Mouse (Mus musculus) hindbrain, embryonic 13.5 days (tissue): ENCODE results near the gene Cped1. TPM values are rescaled to one million over a fixed set of nuclear protein-coding genes. Genes with fewer than 3 reads are reported as not detected.
A peak's percentile ranks its signal among the peaks of the same experiment; 100 is the strongest.

Experiments used
- ATAC-seq: fragments of 200-750 bp; cut with Nextera tagmentation; 2 replicates; pipeline ENCODE4 v1.8.0; 2017; ENCODE audit warnings: moderate TSS enrichment; ENCODE audit not compliant: low FRiP score
- H3K27ac ChIP-seq: fragments of 300-500 bp; sonication (generic); 2 replicates; pipeline ENCODE4 v1.5.1; 2015; ENCODE audit warnings: inconsistent platforms, mild to moderate bottlenecking, moderate library complexity
- H3K27me3 ChIP-seq: fragments of 300-500 bp; sonication (generic); 2 replicates; pipeline ENCODE4 v1.6.1; 2015; ENCODE audit warnings: mild to moderate bottlenecking, inconsistent platforms
- H3K36me3 ChIP-seq: fragments of 300-500 bp; sonication (generic); 2 replicates; pipeline ENCODE4 v1.6.1; 2015; ENCODE audit warnings: mild to moderate bottlenecking, inconsistent platforms
- H3K4me1 ChIP-seq: fragments of 300-500 bp; sonication (generic); replicated peaks from 2 replicates; pipeline ENCODE4 v1.6.1; 2015; ENCODE audit warnings: inconsistent platforms
- H3K4me2 ChIP-seq: fragments of 300-500 bp; sonication (generic); 2 replicates; pipeline ENCODE4 v1.6.1; 2015; ENCODE audit warnings: inconsistent platforms, mild to moderate bottlenecking, moderate library complexity
- H3K4me3 ChIP-seq: fragments of 300-500 bp; sonication (generic); 2 replicates; pipeline ENCODE4 v1.5.1; 2015; ENCODE audit warnings: mild to moderate bottlenecking, inconsistent platforms
- H3K9ac ChIP-seq: fragments of 300-500 bp; sonication (generic); 2 replicates; pipeline ENCODE4 v1.6.1; 2015; ENCODE audit warnings: mild to moderate bottlenecking, inconsistent platforms
- H3K9me3 ChIP-seq: fragments of 300-500 bp; sonication (generic); 2 replicates; pipeline ENCODE4 v1.6.1; 2016; ENCODE audit warnings: inconsistent platforms
- WGBS: fragments of 180-500 bp; shearing (Covaris S2); methylation state at CpG from one replicate; pipeline ENCODE4 v1.1.7; 2015; 5-methylcytosine and 5-hydroxymethylcytosine counted together
- polyA plus RNA-seq: library from polyadenylated mRNA; unstranded; fragments of >200 nt; fragmentation: Nextera tagmentation; extraction: Ambion mirVana; gene quantifications from 2 replicates; pipeline ENCODE4 v1.2.1, GENCODE M21; 2015

The Cped1 gene
- polyA plus RNA-seq, 1 experiment from 2014 or later: 4.3 TPM

GRCm38 (mm10) chr6:22002521-22003199 lies 16.9 kb downstream of the Cped1 start:
- Histone ChIP-seq H3K36me3 (no peaks in the 10 kb centered on the region), H3K27ac (no peak overlapping the region), H3K27me3 (0 out of 2 replicates have a peak, but pooled peaks cover 4% of the 10 kb centered on the region), H3K9me3 (no peaks in the 10 kb centered on the region), H3K4me2 (peak overlapping the region; percentile 11; the same call in 1 of the 2 replicates), H3K4me3 (no peak overlapping the region), H3K9ac (no peak overlapping the region), H3K4me1 (no peaks in the 10 kb centered on the region)
- WGBS: 49% methylated on average over 17 of the region's 17 CpGs
- ATAC-seq: no peak

GRCm38 (mm10) chr6:22003200-22003587 lies 17.5 kb downstream of the Cped1 start:
- Histone ChIP-seq H3K9me3 (no peaks in the 10 kb centered on the region), H3K4me2 (peak overlapping the region; percentile 11; the same call in 1 of the 2 replicates), H3K4me1 (no peaks in the 10 kb centered on the region), H3K36me3 (no peaks in the 10 kb centered on the region), H3K4me3 (no peak overlapping the region), H3K9ac (no peak overlapping the region), H3K27ac (no peak overlapping the region), H3K27me3 (0 out of 2 replicates have a peak, but pooled peaks cover 4% of the 10 kb centered on the region)
- no peak for ATAC-seq
- WGBS: 6% methylated on average over 6 of the region's 6 CpGs

DNA sequence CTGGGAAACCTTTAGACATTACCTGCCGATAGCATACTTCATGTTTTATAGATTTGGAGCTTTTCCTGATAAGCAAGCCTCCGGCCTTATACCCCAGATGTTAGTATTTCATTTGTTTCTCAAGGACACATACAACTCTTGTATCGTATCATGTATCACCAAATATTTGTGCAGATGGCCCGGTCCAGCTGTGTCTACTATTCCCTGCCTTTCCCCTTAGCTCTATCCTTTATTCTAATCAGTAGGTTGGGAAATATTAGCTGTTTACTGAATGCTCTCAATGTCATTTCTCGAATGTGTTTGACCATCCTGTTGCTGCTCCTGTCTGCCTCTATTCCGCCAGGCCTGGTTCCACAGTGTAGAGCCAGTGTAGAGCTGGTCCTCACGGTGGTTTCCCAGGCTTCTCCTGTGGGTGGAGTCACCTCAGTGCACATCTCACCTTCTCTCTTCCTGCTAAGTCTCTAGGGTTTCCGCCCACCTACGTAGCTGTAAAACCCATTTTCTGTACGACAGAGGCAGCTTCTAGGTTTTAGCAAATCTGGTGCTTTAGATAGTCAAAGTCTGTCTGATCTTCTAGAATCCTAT lies 18.3 kb downstream of the Cped1 start:
- no peak for ATAC-seq
- H3K27me3 ChIP-seq: 0 out of 2 replicates have a peak, but pooled peaks cover 4% of the 10 kb centered on the region
- H3K4me1 ChIP-seq: no peaks in the 10 kb centered on the region
- H3K36me3 ChIP-seq: no peaks in the 10 kb centered on the region
- no peak overlapping the region for H3K4me3 ChIP-seq
- H3K27ac ChIP-seq: no peak overlapping the region
- no peak overlapping the region for H3K4me2 ChIP-seq
- H3K9ac ChIP-seq: no peak overlapping the region
- 81% methylated on average over 10 of the region's 10 CpGs for WGBS
- no peaks in the 10 kb centered on the region for H3K9me3 ChIP-seq

- no peak overlapping the region for H3K4me3 ChIP-seq
- H3K9ac ChIP-seq: no peak overlapping the region
- H3K36me3 ChIP-seq: no peaks in the 10 kb centered on the region
- WGBS: 96% methylated on average over 7 of the region's 7 CpGs
- no peak overlapping the region for H3K27ac ChIP-seq
- H3K27me3 ChIP-seq: 0 out of 2 replicates have a peak, but pooled peaks cover 4% of the 10 kb centered on the region
- H3K4me1 ChIP-seq: no peaks in the 10 kb centered on the region
- H3K4me2 ChIP-seq: no peak overlapping the region
- no peak for ATAC-seq
- no peaks in the 10 kb centered on the region for H3K9me3 ChIP-seq
These were observed 22.6 kb downstream of the Cped1 start for GRCm38 (mm10) chr6:22008346-22008745.

DNA sequence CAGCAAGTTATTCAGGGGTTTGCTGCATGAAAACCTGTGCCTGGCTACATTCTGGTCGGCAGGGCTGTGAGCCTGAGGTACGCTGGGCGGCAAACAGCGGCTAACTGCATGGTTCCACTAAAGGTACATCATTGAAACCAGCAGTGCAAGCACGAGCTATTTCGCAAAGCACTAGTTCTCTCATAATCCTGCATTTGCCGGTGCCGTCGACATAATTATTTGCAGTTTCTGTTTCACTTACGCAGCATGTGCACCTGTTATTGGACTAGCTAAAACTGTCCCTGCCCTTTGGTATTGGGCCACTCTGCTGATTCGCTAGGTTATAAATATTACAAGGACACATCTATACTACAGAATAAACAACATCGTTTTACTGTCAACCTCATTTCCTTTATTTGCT lies 24.5 kb downstream of the Cped1 start:
- no peak for ATAC-seq
- Histone ChIP-seq H3K36me3 (no peaks in the 10 kb centered on the region), H3K9ac (no peak overlapping the region), H3K4me2 (no peak overlapping the region), H3K27me3 (no peaks in the 10 kb centered on the region), H3K4me1 (no peaks in the 10 kb centered on the region), H3K27ac (no peak overlapping the region), H3K9me3 (no peaks in the 10 kb centered on the region), H3K4me3 (no peak overlapping the region)
- WGBS: 93% methylated on average over 12 of the region's 12 CpGs

GRCm38 (mm10) chr6:22010761-22011281 lies 25.1 kb downstream of the Cped1 start:
- Histone ChIP-seq H3K9ac (no peak overlapping the region), H3K36me3 (no peaks in the 10 kb centered on the region), H3K27ac (no peak overlapping the region), H3K9me3 (no peaks in the 10 kb centered on the region), H3K4me2 (no peak overlapping the region), H3K4me1 (no peaks in the 10 kb centered on the region), H3K27me3 (no peaks in the 10 kb centered on the region), H3K4me3 (no peak overlapping the region)
- 93% methylated on average over 11 of the region's 11 CpGs for WGBS
- ATAC-seq: no peak

DNA sequence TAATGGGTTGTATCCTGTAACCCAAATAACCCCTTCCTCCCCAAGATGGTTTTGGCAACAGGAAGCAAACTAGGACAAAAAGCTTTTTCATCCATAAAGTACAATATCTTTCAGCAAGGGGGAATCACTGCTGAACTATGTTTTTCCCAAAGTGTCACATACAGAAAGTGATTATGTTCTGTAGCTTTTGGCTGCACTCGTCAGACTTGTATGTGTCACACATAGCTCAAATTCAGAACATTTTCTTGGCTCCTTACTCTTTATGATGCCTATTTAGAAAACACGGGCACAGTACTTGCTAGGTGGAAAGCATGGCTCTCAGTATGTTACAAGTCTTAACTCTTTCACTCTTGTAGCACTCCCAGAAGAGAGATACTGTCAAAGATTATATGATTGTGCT lies 25.8 kb downstream of the Cped1 start:
- Histone ChIP-seq H3K4me2 (no peak overlapping the region), H3K9me3 (no peaks in the 10 kb centered on the region), H3K27ac (no peak overlapping the region), H3K4me3 (no peak overlapping the region), H3K36me3 (no peaks in the 10 kb centered on the region), H3K9ac (no peak overlapping the region), H3K27me3 (no peaks in the 10 kb centered on the region), H3K4me1 (no peaks in the 10 kb centered on the region)
- no peak for ATAC-seq
- WGBS: 80% methylated on average over 2 of the region's 2 CpGs

- 91% methylated on average over 5 of the region's 5 CpGs for WGBS
- no peaks in the 10 kb centered on the region for H3K36me3 ChIP-seq
- H3K4me3 ChIP-seq: no peak overlapping the region
- H3K4me2 ChIP-seq: no peak overlapping the region
- no peaks in the 10 kb centered on the region for H3K4me1 ChIP-seq
- no peak for ATAC-seq
- no peak overlapping the region for H3K9ac ChIP-seq
- no peak overlapping the region for H3K27ac ChIP-seq
- no peaks in the 10 kb centered on the region for H3K27me3 ChIP-seq
- no peaks in the 10 kb centered on the region for H3K9me3 ChIP-seq
These were observed 26.4 kb downstream of the Cped1 start for GRCm38 (mm10) chr6:22012099-22012498.

DNA sequence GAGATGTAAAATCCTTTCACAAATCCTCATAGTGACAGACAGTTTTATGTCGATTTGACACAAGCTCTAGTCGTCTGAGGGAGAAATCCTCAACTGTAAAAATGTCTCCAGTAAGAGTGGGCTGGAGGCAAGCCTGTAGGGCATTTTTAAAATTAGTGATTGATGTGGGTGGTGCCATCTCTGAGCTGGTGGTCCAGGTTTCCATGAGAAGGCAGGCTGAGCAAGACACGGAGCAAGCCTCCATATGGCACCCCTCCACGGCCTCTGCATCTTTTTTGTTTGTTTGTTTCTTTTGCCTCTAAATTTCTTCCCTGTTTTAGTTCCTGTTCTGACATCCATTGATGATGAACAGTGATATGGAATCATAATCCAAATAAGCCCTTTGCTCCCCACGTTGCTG lies 26.8 kb downstream of the Cped1 start:
- Histone ChIP-seq H3K4me2 (no peak overlapping the region), H3K36me3 (no peaks in the 10 kb centered on the region), H3K4me3 (no peak overlapping the region), H3K9ac (no peak overlapping the region), H3K9me3 (no peaks in the 10 kb centered on the region), H3K27me3 (no peaks in the 10 kb centered on the region), H3K4me1 (no peaks in the 10 kb centered on the region), H3K27ac (no peak overlapping the region)
- 87% methylated on average over 5 of the region's 5 CpGs for WGBS
- ATAC-seq: no peak

GRCm38 (mm10) chr6:22013394-22013793 lies 27.7 kb downstream of the Cped1 start:
- H3K4me2 ChIP-seq: no peak overlapping the region
- H3K36me3 ChIP-seq: no peaks in the 10 kb centered on the region
- no peak for ATAC-seq
- H3K4me1 ChIP-seq: no peaks in the 10 kb centered on the region
- H3K27me3 ChIP-seq: no peaks in the 10 kb centered on the region
- no peak overlapping the region for H3K4me3 ChIP-seq
- H3K9me3 ChIP-seq: no peaks in the 10 kb centered on the region
- no peak overlapping the region for H3K9ac ChIP-seq
- 97% methylated on average over 3 of the region's 3 CpGs for WGBS
- H3K27ac ChIP-seq: no peak overlapping the region

- Histone ChIP-seq H3K36me3 (no peaks in the 10 kb centered on the region), H3K9me3 (no peaks in the 10 kb centered on the region), H3K4me2 (no peak overlapping the region), H3K27me3 (no peaks in the 10 kb centered on the region), H3K4me1 (no peaks in the 10 kb centered on the region), H3K9ac (no peak overlapping the region), H3K4me3 (no peak overlapping the region), H3K27ac (no peak overlapping the region)
- WGBS: 97% methylated on average over 6 of the region's 6 CpGs
- ATAC-seq: 0 out of 2 replicates have a peak, but pooled peaks have one; percentile 24
These were observed 28.7 kb downstream of the Cped1 start for GRCm38 (mm10) chr6:22014291-22014911.

DNA sequence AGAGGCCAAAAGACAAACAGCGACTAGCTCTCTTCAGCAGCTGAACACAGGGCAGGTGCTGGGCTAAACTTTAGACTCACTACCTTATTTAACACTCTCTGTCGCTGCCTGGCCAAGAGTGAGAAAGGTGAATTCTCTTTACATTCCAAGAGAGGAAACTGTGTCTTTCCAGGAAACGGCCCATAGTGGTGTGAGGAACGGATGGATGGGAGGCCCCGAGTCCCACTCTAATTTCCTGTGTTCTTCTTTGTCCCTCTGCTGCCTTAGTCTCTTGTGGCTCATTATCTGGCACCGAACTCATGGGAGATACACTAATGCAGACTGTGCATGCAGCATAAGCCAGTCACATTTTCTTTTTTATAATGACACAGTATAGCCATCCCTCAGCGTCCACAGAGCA lies 31.9 kb downstream of the Cped1 start:
- H3K9me3 ChIP-seq: no peaks in the 10 kb centered on the region
- 74% methylated on average over 7 of the region's 7 CpGs for WGBS
- H3K4me1 ChIP-seq: no peaks in the 10 kb centered on the region
- H3K9ac ChIP-seq: no peak overlapping the region
- ATAC-seq: no peak
- H3K4me3 ChIP-seq: no peak overlapping the region
- no peaks in the 10 kb centered on the region for H3K36me3 ChIP-seq
- no peaks in the 10 kb centered on the region for H3K27me3 ChIP-seq
- no peak overlapping the region for H3K4me2 ChIP-seq
- H3K27ac ChIP-seq: no peak overlapping the region
